Mouse (Mus musculus): ENCODE results near the gene Eme1. TPM values are rescaled to one million over a fixed set of nuclear protein-coding genes. Genes with fewer than 3 reads are reported as not detected.

Gene Eme1
- total and polyA plus RNA-seq, 3 experiments: 36.8 to 45.9 (median 40.8) TPM

- no peak for TF ChIP-seq RCOR1 (conservative IDR thresholded peaks at IDR 0.05; ENCODE audit: low read depth, low read length)
- no peak for TF ChIP-seq GABPA (IDR thresholded peaks at IDR 0.05; ENCODE audit: insufficient replicate concordance, low read depth, low read length)
- no peak for TF ChIP-seq UBTF (IDR thresholded peaks at IDR 0.05; ENCODE audit: low read depth, low read length)
- no peak for TF ChIP-seq ZKSCAN1 (IDR thresholded peaks at IDR 0.05; ENCODE audit: borderline replicate concordance, low read depth, low read length)
- no peak for TF ChIP-seq BHLHE40 (IDR thresholded peaks at IDR 0.05; ENCODE audit: low read depth, low read length)
- TF ChIP-seq MXI1 (IDR thresholded peaks at IDR 0.05; ENCODE audit: low read depth, low read length): no peak
- no peaks in the 10 kb centered on the region for H3K27me3 ChIP-seq (replicated peaks)
- dilution Hi-C loops (cut with MboI; ENCODE audit: extremely low pct_ligation_motif_present, extremely low pct_unique_long_range_greater_than_20kb, low sequenced_read_pairs): no loop called here
- no peaks in the 10 kb centered on the region for H3K9me3 ChIP-seq (replicated peaks; ENCODE audit: low read length)
- H3K27ac ChIP-seq (ENCODE audit: insufficient read depth, low read depth): no peak overlapping the region
- H3K4me2 ChIP-seq (ENCODE audit: insufficient read depth, low read depth, poor library complexity, severe bottlenecking): no peak overlapping the region
- peaks cover 2 to 29% of the 10 kb centered on the region in 2 experiments; a peak in 2 of 4 replicates for H3K4me1 ChIP-seq (ENCODE audit: control insufficient read depth in 1 of 2, insufficient read depth in 2 of 2)
- peaks cover 52% of the 10 kb centered on the region for H3K79me2 ChIP-seq (replicated peaks; ENCODE audit: control insufficient read depth, extremely low read depth, insufficient read depth, poor library complexity, severe bottlenecking)
- no peak for DNase-seq (ENCODE audit: extremely low read depth)
- H3K36me3 ChIP-seq (replicated peaks in 1 of 2; ENCODE audit: control insufficient read depth in 1 of 2, insufficient read depth in 1 of 2, low read length in 1 of 2): peaks cover 49 to 60% of the 10 kb centered on the region in 2 experiments
- H3K4me3 ChIP-seq (replicated peaks in 1 of 3; ENCODE audit: low read depth in 2 of 3, low read length in 2 of 3, poor library complexity in 1 of 3): no peak overlapping the region
- in situ Hi-C loops (cut with MboI; ENCODE audit: low pct_ligation_motif_present, low pct_unique_long_range_greater_than_20kb, low sequenced_read_pairs): no loop called here
- no peak overlapping the region for H3K9ac ChIP-seq (ENCODE audit: insufficient read depth, low read depth)
Observed at GRCm38 (mm10) chr11:94631969-94632368, 21.8 kb downstream of the Eme1 start.

DNA sequence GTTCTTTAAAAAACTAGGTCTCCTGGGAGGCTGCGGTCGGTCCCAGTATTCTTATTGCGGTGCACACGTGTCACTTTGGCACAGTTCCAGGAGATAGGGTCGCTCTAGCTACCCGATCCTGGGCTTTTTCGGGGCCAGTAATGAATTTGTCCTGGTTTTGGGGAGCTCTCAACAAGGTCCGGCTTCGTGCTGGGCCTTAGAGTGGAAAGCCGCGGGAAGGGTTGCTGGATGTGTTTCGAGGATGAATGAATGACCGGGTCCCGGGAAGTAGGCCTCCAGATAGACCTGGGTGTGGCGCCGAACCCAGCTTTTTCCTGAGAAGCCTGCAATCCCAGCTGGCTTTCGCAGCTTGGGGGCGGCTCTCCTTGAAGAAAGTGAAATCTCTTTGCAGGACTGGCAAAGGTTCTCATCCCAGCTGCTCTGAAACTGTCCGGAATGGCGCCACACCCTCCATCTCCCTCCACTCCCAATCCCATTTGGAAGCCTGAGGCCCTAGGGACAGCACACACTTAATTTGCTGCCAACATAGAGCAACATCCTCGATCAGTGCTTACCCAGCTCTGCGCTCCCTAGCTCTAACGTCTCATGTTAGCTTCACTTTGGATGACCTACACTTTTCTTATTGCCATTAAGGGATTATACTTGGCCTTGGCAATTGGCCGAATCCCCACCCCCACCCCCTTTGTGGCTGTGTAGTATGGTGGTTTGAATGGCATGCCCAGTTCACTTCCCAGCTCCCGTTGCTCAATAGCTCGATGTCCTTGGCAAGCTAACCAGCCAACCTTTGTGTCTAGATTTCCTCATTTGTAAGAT lies 23.4 kb downstream of the Eme1 start:
- peaks cover 52% of the 10 kb centered on the region for H3K79me2 ChIP-seq (replicated peaks; ENCODE audit: control insufficient read depth, extremely low read depth, insufficient read depth, poor library complexity, severe bottlenecking)
- peak overlapping the region; percentile 65 to 93 (median 89) for H3K4me3 ChIP-seq (replicated peaks in 1 of 3; ENCODE audit: low read depth in 2 of 3, low read length in 2 of 3, poor library complexity in 1 of 3)
- TF ChIP-seq SIN3A (IDR thresholded peaks at IDR 0.05; ENCODE audit: low read length) (peak; percentile 69), ZNF384 (IDR thresholded peaks at IDR 0.05; ENCODE audit: low read depth, low read length) (0 out of 2 replicates have a peak, but pooled peaks have one; percentile 9), MEF2A (IDR thresholded peaks at IDR 0.05; ENCODE audit: borderline replicate concordance, low read depth, low read length) (0 out of 2 replicates have a peak, but pooled peaks have one; percentile 39), ZKSCAN1 (IDR thresholded peaks at IDR 0.05; ENCODE audit: borderline replicate concordance, low read depth, low read length) (no peak), CTCF (conservative IDR thresholded peaks at IDR 0.05 in 1 of 2, IDR thresholded peaks at IDR 0.05 in 1 of 2; ENCODE audit: low read depth in 2 of 2, low read length in 2 of 2) (no peak), MAZ (IDR thresholded peaks at IDR 0.05; ENCODE audit: low read depth, low read length) (peak; percentile 51; the same call in 1 of the 2 replicates), CHD1 (IDR thresholded peaks at IDR 0.05; ENCODE audit: low read depth, low read length) (peak; percentile 48; the same call in 1 of the 2 replicates), MYC (IDR thresholded peaks at IDR 0.05; ENCODE audit: low read depth, low read length) (peak; percentile 77), POLR2AphosphoS2 (IDR thresholded peaks at IDR 0.05; ENCODE audit: low read depth, low read length) (no peak), GABPA (IDR thresholded peaks at IDR 0.05; ENCODE audit: insufficient replicate concordance, low read depth, low read length) (no peak), BHLHE40 (IDR thresholded peaks at IDR 0.05; ENCODE audit: low read depth, low read length) (peak; percentile 82), MAFK (IDR thresholded peaks at IDR 0.05; ENCODE audit: insufficient replicate concordance, low read length) (no peak), IRF4 (IDR thresholded peaks at IDR 0.05; ENCODE audit: low read depth, low read length) (0 out of 2 replicates have a peak, but pooled peaks have one; percentile 19), MAX (IDR thresholded peaks at IDR 0.05; ENCODE audit: low read length) (peak; percentile 73)
- peaks cover 2 to 29% of the 10 kb centered on the region in 2 experiments; a peak in 2 of 4 replicates for H3K4me1 ChIP-seq (ENCODE audit: control insufficient read depth in 1 of 2, insufficient read depth in 2 of 2)
- no peak for DNase-seq (ENCODE audit: extremely low read depth)
- in situ Hi-C loops (cut with MboI; ENCODE audit: low pct_ligation_motif_present, low pct_unique_long_range_greater_than_20kb, low sequenced_read_pairs) (no loop called here), dilution Hi-C loops (cut with MboI; ENCODE audit: extremely low pct_ligation_motif_present, extremely low pct_unique_long_range_greater_than_20kb, low sequenced_read_pairs) (no loop called here)
- peak overlapping the region; percentile 22; the same call in 1 of the 2 replicates for H3K27ac ChIP-seq (ENCODE audit: insufficient read depth, low read depth)
- peak overlapping the region; percentile 89 for H3K4me2 ChIP-seq (ENCODE audit: insufficient read depth, low read depth, poor library complexity, severe bottlenecking)
- peaks cover 33 to 44% of the 10 kb centered on the region in 2 experiments for H3K36me3 ChIP-seq (replicated peaks in 1 of 2; ENCODE audit: control insufficient read depth in 1 of 2, insufficient read depth in 1 of 2, low read length in 1 of 2)
- no peaks in the 10 kb centered on the region for H3K27me3 ChIP-seq (replicated peaks)
- H3K9me3 ChIP-seq (replicated peaks; ENCODE audit: low read length): no peaks in the 10 kb centered on the region
- H3K9ac ChIP-seq (ENCODE audit: insufficient read depth, low read depth): peak overlapping the region; percentile 92

Data from CH12.LX (cell line).